Mouse (Mus musculus): Measurements from ENCODE around the gene Gm8909.
"Not testable (repeated sequence)": the region's sequence is repeated elsewhere in the genome, so short reads cannot be mapped to it uniquely, and the experiment has no call there.

DNA sequence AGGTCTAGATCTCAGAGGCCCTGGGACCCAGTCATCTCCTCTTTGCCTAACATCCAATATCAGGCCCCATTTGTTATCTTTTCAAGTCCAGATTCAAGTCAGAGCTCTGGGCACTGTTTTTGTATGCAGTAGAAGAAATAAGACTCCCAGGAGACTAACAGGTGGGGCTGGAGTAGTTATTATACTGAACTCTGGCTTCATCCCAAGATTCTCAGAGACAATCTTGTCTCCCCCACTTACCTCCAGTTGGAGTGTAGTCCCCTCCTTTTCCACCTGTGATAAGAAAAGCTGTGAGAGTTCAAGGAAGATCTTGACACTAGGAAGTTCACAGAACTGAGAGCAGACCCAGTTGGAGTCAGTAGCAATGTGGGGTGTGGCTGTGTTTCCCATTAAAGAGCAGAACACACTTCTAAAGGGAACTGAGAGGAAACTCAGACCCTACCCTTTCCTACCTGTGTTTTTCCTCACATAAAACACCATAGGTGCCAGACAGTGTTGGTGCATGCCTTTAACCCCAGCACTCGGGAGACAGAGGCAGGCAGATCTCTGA is 32.0 kb downstream of the Gm8909 start:
- TF ChIP-seq E2F4 (IDR thresholded peaks at IDR 0.05; ENCODE audit: insufficient replicate concordance, low read depth, low read length); CTCF (conservative IDR thresholded peaks at IDR 0.05 in 1 of 2, IDR thresholded peaks at IDR 0.05 in 1 of 2; ENCODE audit: low read depth in 2 of 2, low read length in 2 of 2); ZKSCAN1 (IDR thresholded peaks at IDR 0.05; ENCODE audit: borderline replicate concordance, low read depth, low read length); ZC3H11A (IDR thresholded peaks at IDR 0.05; ENCODE audit: low read depth, low read length); TCF12 (IDR thresholded peaks at IDR 0.05; ENCODE audit: low read depth, low read length); CHD2 (IDR thresholded peaks at IDR 0.05; ENCODE audit: low read length); USF1 (IDR thresholded peaks at IDR 0.05; ENCODE audit: low read depth, low read length); UBTF (IDR thresholded peaks at IDR 0.05; ENCODE audit: low read depth, low read length); PAX5 (IDR thresholded peaks at IDR 0.05; ENCODE audit: low read length): not testable (repeated sequence)

Measured in CH12.LX (cell line).